Mouse (Mus musculus) kidney, postnatal 0 days (tissue): ENCODE results near the gene Scn2a. TPM values are rescaled to one million over a fixed set of nuclear protein-coding genes. Genes with fewer than 3 reads are reported as not detected.

ENCODE experiments used
- ATAC-seq: fragments of 200-750 bp; cut with Nextera tagmentation; replicated peaks from 2 replicates; pipeline ENCODE4 v1.8.0; 2017; ENCODE audit warnings: low read depth, moderate number of reproducible peaks, moderate TSS enrichment, moderate library complexity; ENCODE audit not compliant: low FRiP score
- DNase-seq: peaks from one replicate; pipeline ENCODE4 v3.0.0-alpha.2; 2016; ENCODE audit warnings: low spot score
- H3K27ac ChIP-seq: fragments of 300-500 bp; sonication (generic); 2 replicates; pipeline ENCODE4 v1.5.1; 2014; ENCODE audit warnings: mild to moderate bottlenecking
- H3K27me3 ChIP-seq: fragments of 300-500 bp; sonication (generic); 2 replicates; pipeline ENCODE4 v1.6.1; 2014; ENCODE audit warnings: low read length, mixed read lengths; ENCODE audit not compliant: insufficient read depth
- H3K36me3 ChIP-seq: fragments of 300-500 bp; sonication (generic); 2 replicates; pipeline ENCODE4 v1.6.1; 2014; ENCODE audit warnings: low read length, mixed read lengths; ENCODE audit not compliant: insufficient read depth
- H3K4me1 ChIP-seq: fragments of 300-500 bp; sonication (generic); replicated peaks from 2 replicates; pipeline ENCODE4 v1.6.1; 2014; ENCODE audit warnings: antibody characterized with exemption, low read length, mixed read lengths; ENCODE audit not compliant: insufficient read depth
- H3K4me2 ChIP-seq: fragments of 300-500 bp; sonication (generic); 2 replicates; pipeline ENCODE4 v1.6.1; 2014; ENCODE audit warnings: mild to moderate bottlenecking, low read length, moderate library complexity, mixed read lengths
- H3K4me3 ChIP-seq: fragments of 300-500 bp; sonication (generic); replicated peaks from 2 replicates; pipeline ENCODE4 v1.5.1; 2014; ENCODE audit warnings: low read depth, low read length
- H3K9ac ChIP-seq: fragments of 300-500 bp; sonication (generic); 2 replicates; pipeline ENCODE4 v1.6.1; 2014; ENCODE audit warnings: low read depth, low read length
- H3K9me3 ChIP-seq: fragments of 300-500 bp; sonication (generic); replicated peaks from 2 replicates; pipeline ENCODE4 v1.6.1; 2016; ENCODE audit warnings: low read length, inconsistent platforms, mixed read lengths
- CTCF ChIP-seq: IDR thresholded peaks from 2 replicates; pipeline ENCODE4 v1.5.1; 2016; ENCODE audit warnings: antibody characterized with exemption, low read depth, mild to moderate bottlenecking, moderate library complexity
- WGBS: fragments of 180-500 bp; shearing (Covaris S2); extraction: QIAGEN DNeasy Blood & Tissue Kit; methylation state at CpG from one replicate; pipeline ENCODE4 v1.1.7; 2014; 5-methylcytosine and 5-hydroxymethylcytosine counted together
- polyA plus RNA-seq: library from polyadenylated mRNA; unstranded; fragments of >200 nt; fragmentation: Nextera tagmentation; extraction: Ambion mirVana; gene quantifications from 2 replicates; pipeline ENCODE4 v1.2.1, GENCODE M21; 2015

Scn2a gene
- polyA plus RNA-seq, 1 experiment from 2014 or later = 2.3 TPM

DNA sequence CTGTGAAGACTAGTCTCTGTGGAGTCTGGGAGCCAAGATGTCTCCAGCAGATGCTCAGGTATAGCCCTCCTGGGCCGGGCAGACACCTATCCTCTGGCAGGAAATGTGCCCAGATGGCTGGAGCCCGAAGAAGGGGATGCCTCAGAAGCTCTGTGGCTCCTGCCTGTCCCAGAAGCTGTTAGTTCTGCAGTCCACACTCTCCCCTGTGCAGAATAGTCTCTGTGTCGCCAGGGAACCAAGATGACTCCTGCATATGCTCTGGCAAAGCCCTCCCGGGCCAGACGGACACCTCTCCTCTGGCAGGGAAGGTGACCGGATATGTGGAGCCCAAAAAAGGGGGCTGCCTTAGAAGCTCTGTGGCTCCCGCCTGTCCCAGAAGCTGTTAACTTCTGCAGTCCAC, 32.1 kb downstream of the Scn2a start:
- 75% methylated on average over 7 of the region's 7 CpGs for WGBS
- no peak for DNase-seq
- no peak for ATAC-seq
- H3K9me3 ChIP-seq = no peaks in the 10 kb centered on the region
- no peak overlapping the region for H3K4me3 ChIP-seq
- no peak overlapping the region for H3K27ac ChIP-seq
- no peaks in the 10 kb centered on the region for H3K36me3 ChIP-seq
- no peak overlapping the region for H3K9ac ChIP-seq
- H3K4me1 ChIP-seq = no peaks in the 10 kb centered on the region
- no peak overlapping the region for H3K4me2 ChIP-seq
- H3K27me3 ChIP-seq = no peaks in the 10 kb centered on the region
- TF ChIP-seq CTCF = no peak

DNA sequence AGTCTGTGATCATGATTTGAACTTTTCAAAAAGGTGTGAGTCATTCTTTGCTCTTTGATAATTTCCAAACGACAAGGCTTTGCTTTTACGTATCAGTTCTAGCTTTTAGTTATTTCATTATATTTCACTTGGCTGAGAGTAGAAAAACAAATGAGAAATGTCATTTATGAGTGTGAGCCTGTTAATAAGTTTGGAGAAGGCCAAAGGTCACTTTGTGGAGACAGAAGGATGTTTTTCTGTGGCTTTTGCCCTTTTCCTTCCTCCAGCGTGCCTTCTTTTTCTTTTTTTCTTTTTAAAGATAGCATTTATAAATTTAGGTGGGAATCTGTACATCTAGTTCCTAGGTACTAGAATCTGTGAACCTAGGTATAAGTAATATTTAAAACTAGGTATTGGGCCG, 36.5 kb downstream of the Scn2a start:
- no peak overlapping the region for H3K4me2 ChIP-seq
- WGBS = 50% methylated on average over 4 of the region's 4 CpGs
- no peaks in the 10 kb centered on the region for H3K36me3 ChIP-seq
- H3K9me3 ChIP-seq = no peaks in the 10 kb centered on the region
- no peaks in the 10 kb centered on the region for H3K4me1 ChIP-seq
- H3K27ac ChIP-seq = no peak overlapping the region
- no peak for ATAC-seq
- H3K9ac ChIP-seq = no peak overlapping the region
- TF ChIP-seq CTCF = no peak
- H3K4me3 ChIP-seq = no peak overlapping the region
- DNase-seq = no peak
- H3K27me3 ChIP-seq = no peaks in the 10 kb centered on the region

DNA sequence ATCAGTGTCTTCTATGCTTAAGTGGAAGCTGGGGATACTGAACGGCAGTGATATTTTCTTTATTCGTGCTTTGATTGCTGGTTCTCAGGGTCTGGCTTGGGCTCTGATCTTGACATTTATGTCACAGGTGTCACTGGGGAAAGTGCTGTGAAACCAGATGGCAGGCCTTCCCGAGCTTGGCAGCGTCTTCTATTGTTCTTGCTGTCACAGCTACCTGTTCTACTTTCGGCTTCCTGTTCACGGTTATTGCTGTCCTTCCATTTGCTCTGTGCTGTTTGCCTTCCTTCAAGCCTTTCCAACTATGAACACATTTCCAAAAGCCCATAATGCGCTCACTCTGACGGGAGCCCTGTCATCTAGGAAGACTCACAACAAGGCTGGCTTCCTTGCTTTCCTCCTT, 37.9 kb downstream of the Scn2a start:
- H3K27ac ChIP-seq = no peak overlapping the region
- DNase-seq = no peak
- H3K4me1 ChIP-seq = no peaks in the 10 kb centered on the region
- H3K4me3 ChIP-seq = no peak overlapping the region
- TF ChIP-seq CTCF = no peak
- ATAC-seq = no peak
- H3K27me3 ChIP-seq = no peaks in the 10 kb centered on the region
- H3K9ac ChIP-seq = no peak overlapping the region
- H3K36me3 ChIP-seq = no peaks in the 10 kb centered on the region
- no peak overlapping the region for H3K4me2 ChIP-seq
- no peaks in the 10 kb centered on the region for H3K9me3 ChIP-seq
- WGBS = 76% methylated on average over 8 of the region's 8 CpGs

DNA sequence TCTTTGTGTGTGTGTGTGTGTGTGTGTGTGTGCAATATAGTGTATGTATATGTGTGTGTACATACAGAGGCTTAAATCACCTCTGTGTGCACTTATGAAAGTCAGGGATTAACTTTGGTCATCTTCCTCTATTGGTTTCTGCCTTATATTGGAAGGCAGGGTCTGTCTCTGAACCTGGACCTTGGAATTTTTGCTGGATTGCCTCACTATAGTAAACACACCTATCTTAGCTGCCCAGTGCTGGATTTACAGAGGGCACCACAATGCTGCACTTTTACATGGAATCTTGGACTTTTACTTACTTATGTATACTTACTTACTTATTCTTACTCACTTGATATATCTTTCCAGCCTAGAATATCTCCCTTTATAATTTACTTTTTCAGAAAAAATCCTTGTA, 43.3 kb downstream of the Scn2a start:
- ATAC-seq = no peak
- Histone ChIP-seq H3K4me2 (no peak overlapping the region), H3K9ac (no peak overlapping the region), H3K9me3 (no peaks in the 10 kb centered on the region), H3K27ac (no peak overlapping the region), H3K4me1 (0 out of 2 replicates have a peak, but pooled peaks cover 2% of the 10 kb centered on the region), H3K27me3 (no peaks in the 10 kb centered on the region), H3K4me3 (no peak overlapping the region), H3K36me3 (no peaks in the 10 kb centered on the region)
- DNase-seq = no peak
- no peak for TF ChIP-seq CTCF

DNA sequence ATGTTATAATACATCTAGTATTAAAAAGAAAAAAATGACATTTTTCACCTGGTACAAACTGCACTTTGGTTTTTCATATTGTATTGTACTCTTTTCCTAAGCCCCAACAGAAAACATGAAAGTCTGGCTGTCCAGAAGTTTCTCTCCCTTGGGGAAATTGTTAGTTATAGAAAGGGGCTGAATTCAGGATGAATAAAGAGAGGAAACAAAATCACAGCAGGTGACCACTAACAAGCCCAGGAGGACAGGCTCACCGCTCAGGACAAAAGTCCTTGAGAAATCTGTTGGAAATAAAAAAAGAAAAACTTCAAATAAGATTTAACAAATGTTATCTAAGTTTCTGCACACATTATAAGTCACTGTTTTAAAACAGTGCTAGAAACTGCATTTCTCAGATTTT, 43.9 kb downstream of the Scn2a start:
- no peak for ATAC-seq
- Histone ChIP-seq H3K9ac (no peak overlapping the region), H3K27me3 (no peaks in the 10 kb centered on the region), H3K9me3 (no peaks in the 10 kb centered on the region), H3K4me3 (no peak overlapping the region), H3K36me3 (no peaks in the 10 kb centered on the region), H3K4me1 (0 out of 2 replicates have a peak, but pooled peaks cover 3% of the 10 kb centered on the region), H3K4me2 (no peak overlapping the region), H3K27ac (no peak overlapping the region)
- TF ChIP-seq CTCF = no peak
- WGBS = 88% methylated on average over 1 of the region's 1 CpGs
- DNase-seq = no peak

DNA sequence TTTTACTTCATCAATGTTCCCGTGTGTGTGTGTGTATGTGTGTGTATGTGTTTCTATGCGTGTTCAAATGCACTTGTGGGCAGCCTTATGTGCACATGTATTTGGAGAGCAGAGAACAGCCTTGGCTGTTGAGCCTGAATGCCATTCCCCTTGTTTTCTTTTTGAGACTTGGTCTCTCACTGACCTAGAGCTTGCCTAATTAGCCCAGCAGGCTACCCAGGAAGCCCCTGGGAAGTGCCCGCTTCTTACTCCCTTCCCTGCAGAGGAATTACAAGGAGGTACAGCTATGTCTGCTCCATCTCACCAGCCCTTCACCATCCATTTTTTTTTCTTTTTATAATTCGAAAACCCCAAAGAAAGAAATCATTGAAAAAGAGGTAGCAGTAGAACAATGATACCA, 44.6 kb downstream of the Scn2a start:
- no peaks in the 10 kb centered on the region for H3K9me3 ChIP-seq
- ATAC-seq (no peak), DNase-seq (no peak)
- 0 out of 2 replicates have a peak, but pooled peaks cover 3% of the 10 kb centered on the region for H3K4me1 ChIP-seq
- H3K9ac ChIP-seq = no peak overlapping the region
- H3K36me3 ChIP-seq = no peaks in the 10 kb centered on the region
- H3K27me3 ChIP-seq = no peaks in the 10 kb centered on the region
- no peak overlapping the region for H3K27ac ChIP-seq
- no peak overlapping the region for H3K4me2 ChIP-seq
- 52% methylated on average over 4 of the region's 4 CpGs for WGBS
- no peak for TF ChIP-seq CTCF
- no peak overlapping the region for H3K4me3 ChIP-seq
